ENCODE assay signal across 8 mouse cellular contexts in the genomic region with DNA sequence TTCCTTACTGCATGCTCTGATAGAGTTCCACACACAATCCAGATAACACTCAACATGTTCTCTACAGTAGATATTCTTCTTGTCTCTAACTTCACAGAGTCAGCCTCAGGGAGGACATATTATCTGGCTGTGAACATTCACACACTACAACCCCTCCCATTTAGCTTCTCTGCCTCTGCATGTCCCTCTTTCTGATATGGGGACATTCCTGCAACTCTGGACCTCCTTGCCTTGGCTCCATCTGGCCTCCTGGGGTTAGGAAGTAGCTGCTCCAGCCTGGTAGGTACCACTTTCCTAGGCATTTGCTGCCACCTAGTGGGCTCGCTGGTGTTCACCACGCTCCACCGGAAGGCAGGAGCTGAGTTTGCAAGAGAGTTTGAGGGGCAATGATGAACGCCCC. TPM values are rescaled to one million over a fixed set of nuclear protein-coding genes. Genes with fewer than 3 reads are reported as not detected.
DNase-seq lines count a peak whose midpoint lies in the region; ATAC-seq and TF ChIP-seq lines count a peak whose summit lies in the region.

No protein-coding gene starts in this region.

- H3K27me3 ChIP-seq in Patski: no peaks in the 10 kb centered on the region
- H3K27me3 ChIP-seq in hindbrain, embryonic 12.5 days: no peaks in the 10 kb centered on the region

- CTCF ChIA-PET in Patski (lab: Charles Lee): interaction anchor here (0.9 to 3.9 kb wide), 16 partner anchors 9 to 423 kb away, joined by 3 to 46 read pairs (median 4); a partner anchor contains a TSS

- no peak overlapping the region for H3K4me2 ChIP-seq in hindbrain, embryonic 12.5 days (replicated peaks)

- H3K4me1 ChIP-seq in hindbrain, embryonic 12.5 days: peaks cover 25% of the 10 kb centered on the region

- peak; percentile 66 for ATAC-seq in Patski
- ATAC-seq in hindbrain, embryonic 12.5 days (ENCODE audit: low FRiP score): peak; percentile 63

- H3K4me3 ChIP-seq in hindbrain, embryonic 12.5 days: no peak overlapping the region

- peak; percentile 97 for TF ChIP-seq CTCF in Patski (IDR thresholded peaks at IDR 0.05)

- no peaks in the 10 kb centered on the region for H3K9me3 ChIP-seq in hindbrain, embryonic 12.5 days (replicated peaks)

- POLR2A ChIA-PET in Patski (lab: Charles Lee): no interaction called here

- in situ Hi-C loops in Patski (cut with MboI; ENCODE audit: low pct_unique_long_range_greater_than_20kb): loop anchor here (10.0 to 25.0 kb wide), 2 partner anchors 321 to 438 kb away; no protein-coding TSS in a partner anchor

- H3K36me3 ChIP-seq in hindbrain, embryonic 12.5 days: peaks cover 6% of the 10 kb centered on the region; the same call in 1 of the 2 replicates

- WGBS in hindbrain, embryonic 12.5 days: 2% methylated on average over 4 of the region's 4 CpGs

- H3K9ac ChIP-seq in hindbrain, embryonic 12.5 days: no peak overlapping the region

- no peak overlapping the region for H3K27ac ChIP-seq in hindbrain, embryonic 12.5 days

- no peak for DNase-seq in Patski (ENCODE audit: low read depth, low spot score)
- peak; percentile 81 for DNase-seq in cerebellum, adult 9-10 months
- peak; percentile 62 to 78 for DNase-seq in frontal cortex, postnatal 14 days (ENCODE audit: low spot score in 2 of 2)
- DNase-seq in layer of hippocampus, postnatal 14 days (ENCODE audit: low spot score in 2 of 2): peak; percentile 77 to 85
- peak; percentile 73 to 83 for DNase-seq in lung, postnatal 4 days
- peak; percentile 80 to 88 for DNase-seq in right cerebral cortex, postnatal 10 days (ENCODE audit: low spot score in 2 of 2)
- DNase-seq in urinary bladder, postnatal 4 days (ENCODE audit: low spot score in 2 of 2): peak; percentile 60 to 83

RNA-seq across cellular contexts. Expression of a gene that starts 14.5 kb away (rescaled TPM):
- 296 TPM for polyA plus RNA-seq in Patski (2021)
- 461 and 499 TPM in 2 replicates for polyA plus RNA-seq in hindbrain, embryonic 12.5 days (2016; fragmentation: Nextera tagmentation; extraction: Ambion mirVana)
- 1,000 to 10,000 TPM; 1,367 to 1,478 TPM for total RNA-seq in layer of hippocampus, postnatal 14 days (2021)
